Mouse (Mus musculus): ENCODE results near the gene Tomm7. TPM values are rescaled to one million over a fixed set of nuclear protein-coding genes. Genes with fewer than 3 reads are reported as not detected.
A peak's percentile ranks its signal among the peaks of the same experiment; 100 is the strongest.

Gene Tomm7
- polyA plus RNA-seq (2012; fragmentation: generic; extraction: Trizol) = 125 TPM
- long read RNA-seq, experiment 1, transcript Tomm7-201 (3 exons, 1,125 nt) = major isoform, 147 of 148 reads
- long read RNA-seq, experiment 1, partial matches to known transcripts = 0 of 148 reads
- long read RNA-seq, experiment 1, other reads (novel, unspliced or antisense) = 1 of 148 reads
- long read RNA-seq, experiment 2, transcript Tomm7-201 (3 exons, 1,125 nt) = major isoform, 6 of 6 reads
- long read RNA-seq, experiment 2, partial matches to known transcripts = 0 of 6 reads
- long read RNA-seq, experiment 2, other reads (novel, unspliced or antisense) = 0 of 6 reads

DNA sequence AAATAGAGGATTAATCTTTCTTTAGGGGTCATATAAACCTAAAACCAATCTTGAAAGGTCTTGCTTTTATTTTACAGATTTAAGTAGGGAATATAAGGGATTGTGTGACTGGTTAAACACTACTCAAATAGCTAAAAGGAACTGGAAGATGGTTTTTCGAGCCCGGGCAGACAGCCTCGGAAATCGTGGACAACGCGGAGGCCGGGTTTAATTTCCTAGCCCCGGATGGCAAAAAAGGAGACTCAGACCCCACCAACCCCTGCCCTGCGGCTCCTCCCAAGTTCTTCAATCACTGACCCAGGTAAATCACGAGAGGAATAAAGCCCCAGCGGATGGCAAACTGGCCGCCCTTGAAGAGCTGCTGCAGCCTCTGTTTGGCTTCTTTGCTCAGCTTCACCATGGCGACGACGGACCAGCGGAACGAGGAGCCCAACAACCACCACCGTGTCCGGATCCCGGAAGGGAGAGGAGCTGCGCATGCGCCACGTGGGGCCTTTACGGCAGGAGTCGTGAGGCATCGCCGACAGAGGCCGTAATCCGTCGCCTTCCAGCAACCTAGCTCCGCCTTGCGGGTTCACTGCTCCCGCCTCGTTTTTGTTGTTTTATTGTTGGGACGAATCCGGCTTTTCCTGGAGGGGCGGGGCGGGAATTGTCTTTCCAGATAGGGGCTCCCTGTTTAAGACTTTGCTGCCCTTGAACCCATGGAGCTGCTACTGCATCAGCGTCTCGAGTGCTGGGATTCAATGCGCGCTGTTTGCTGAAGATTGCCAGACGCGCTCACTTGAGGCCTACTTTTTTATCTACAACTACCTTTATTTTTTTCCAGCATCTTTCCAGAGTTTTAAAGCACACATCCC, at the start of gene Tomm7:
Gene Tomm7, minus strand, starts transcription at position 488 of the 857 bp plus-strand sequence.
- peaks cover 27% of the 10 kb centered on the region for H3K36me3 ChIP-seq (ENCODE audit: control insufficient read depth, insufficient read depth)
- H3K27me3 ChIP-seq (ENCODE audit: control insufficient read depth, insufficient read depth, insufficient read length) = no peaks in the 10 kb centered on the region
- H3K4me3 ChIP-seq (ENCODE audit: insufficient read depth, poor library complexity, severe bottlenecking) = peak within 1 kb of the TSS; percentile 95
- no peak for TF ChIP-seq MYOG (IDR thresholded peaks at IDR 0.05; ENCODE audit: control insufficient read depth, extremely low read depth, insufficient read length)
- no peak for TF ChIP-seq CTCF (IDR thresholded peaks at IDR 0.05; ENCODE audit: control insufficient read depth, insufficient read depth, insufficient read length)
- TF ChIP-seq CEBPB (IDR thresholded peaks at IDR 0.05; ENCODE audit: low read depth) = no peak
- no peak for TF ChIP-seq MYOD1 (IDR thresholded peaks at IDR 0.05; ENCODE audit: control insufficient read depth, insufficient read length, low read depth)
- peak; percentile 64 for TF ChIP-seq MAX (IDR thresholded peaks at IDR 0.05)
- no peak for TF ChIP-seq FOSL1 (IDR thresholded peaks at IDR 0.05; ENCODE audit: insufficient read depth, low read length, poor library complexity, severe bottlenecking)
- TF ChIP-seq USF1 (IDR thresholded peaks at IDR 0.05; ENCODE audit: low read depth) = no peak
- peaks cover 28% of the 10 kb centered on the region for H3K79me2 ChIP-seq (ENCODE audit: control insufficient read depth, insufficient read depth)
- H3ac ChIP-seq (ENCODE audit: control insufficient read depth, insufficient read length, low read depth) = peak within 1 kb of the TSS; percentile 66
- H3K79me3 ChIP-seq (ENCODE audit: low read depth) = peaks cover 17% of the 10 kb centered on the region

DNA sequence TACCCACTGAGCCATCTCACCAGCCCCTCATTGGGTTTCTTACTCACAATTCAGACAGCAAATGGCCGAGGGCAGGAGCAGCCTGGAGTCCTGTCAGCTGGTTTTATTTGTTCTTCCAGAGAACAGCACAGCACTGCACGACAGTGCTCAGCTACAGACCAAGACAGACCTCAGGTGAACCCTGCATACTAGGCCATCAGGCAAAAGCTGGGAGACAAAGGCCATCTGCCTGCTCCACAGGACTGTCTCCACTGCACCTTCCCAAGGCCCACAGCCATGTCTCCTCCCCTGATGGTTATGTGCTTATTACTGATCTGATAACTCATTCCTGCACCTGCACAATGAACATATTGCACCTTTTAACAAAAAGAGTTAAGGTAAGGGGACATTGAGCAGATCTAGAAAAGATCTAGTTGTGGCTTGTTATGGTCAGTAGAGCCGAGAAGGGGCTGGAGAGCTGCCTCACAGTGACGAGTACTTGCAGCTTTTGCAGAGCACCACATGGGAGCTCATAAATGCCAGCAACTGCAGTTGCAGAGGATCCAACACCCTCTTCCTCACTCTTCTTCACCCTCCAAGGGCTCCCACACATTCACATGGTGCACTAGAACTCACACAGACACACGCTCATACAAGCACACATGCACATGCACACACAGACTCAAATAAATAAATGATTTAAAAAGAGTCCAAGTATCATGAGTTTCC, 49.3 kb upstream of the Tomm7 start:
- Histone ChIP-seq H3K4me3 (ENCODE audit: insufficient read depth, poor library complexity, severe bottlenecking) (no peak overlapping the region), H3K79me3 (ENCODE audit: low read depth) (no peaks in the 10 kb centered on the region)
- TF ChIP-seq CTCF (IDR thresholded peaks at IDR 0.05; ENCODE audit: control insufficient read depth, insufficient read depth, insufficient read length) (no peak), MYOG (IDR thresholded peaks at IDR 0.05; ENCODE audit: control insufficient read depth, extremely low read depth, insufficient read length) (no peak), USF1 (IDR thresholded peaks at IDR 0.05; ENCODE audit: low read depth) (no peak), CEBPB (IDR thresholded peaks at IDR 0.05; ENCODE audit: low read depth) (no peak), MAX (IDR thresholded peaks at IDR 0.05) (no peak), FOSL1 (IDR thresholded peaks at IDR 0.05; ENCODE audit: insufficient read depth, low read length, poor library complexity, severe bottlenecking) (no peak), MYOD1 (IDR thresholded peaks at IDR 0.05; ENCODE audit: control insufficient read depth, insufficient read length, low read depth) (no peak)

DNA sequence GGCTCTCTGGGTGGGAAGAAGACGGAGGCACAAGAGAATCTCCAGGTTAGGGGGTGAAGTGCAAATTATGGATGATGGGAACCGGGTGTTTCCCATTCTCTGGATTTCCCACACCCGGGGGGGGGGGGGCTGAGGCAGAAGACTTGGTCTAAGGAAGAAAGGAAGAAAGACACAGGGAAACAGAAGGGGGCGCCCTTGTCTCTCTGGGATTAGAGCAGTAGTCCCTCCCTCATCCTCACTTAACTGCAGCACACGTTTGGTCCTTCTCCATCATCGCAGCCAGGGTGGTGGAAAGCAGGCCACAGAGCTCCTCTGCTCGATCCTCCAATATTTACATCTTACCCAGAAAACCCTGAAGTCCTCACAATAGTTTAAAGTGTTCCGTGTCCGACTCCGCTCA, 46.8 kb upstream of the Tomm7 start:
- no peak overlapping the region for H3ac ChIP-seq (ENCODE audit: control insufficient read depth, insufficient read length, low read depth)
- H3K36me3 ChIP-seq (ENCODE audit: control insufficient read depth, insufficient read depth) = no peaks in the 10 kb centered on the region
- H3K79me2 ChIP-seq (ENCODE audit: control insufficient read depth, insufficient read depth) = no peaks in the 10 kb centered on the region
- TF ChIP-seq CEBPB (IDR thresholded peaks at IDR 0.05; ENCODE audit: low read depth) (no peak), MYOD1 (IDR thresholded peaks at IDR 0.05; ENCODE audit: control insufficient read depth, insufficient read length, low read depth) (no peak), CTCF (IDR thresholded peaks at IDR 0.05; ENCODE audit: control insufficient read depth, insufficient read depth, insufficient read length) (no peak), MAX (IDR thresholded peaks at IDR 0.05) (no peak), USF1 (IDR thresholded peaks at IDR 0.05; ENCODE audit: low read depth) (no peak), FOSL1 (IDR thresholded peaks at IDR 0.05; ENCODE audit: insufficient read depth, low read length, poor library complexity, severe bottlenecking) (no peak), MYOG (IDR thresholded peaks at IDR 0.05; ENCODE audit: control insufficient read depth, extremely low read depth, insufficient read length) (no peak)
- H3K79me3 ChIP-seq (ENCODE audit: low read depth) = no peaks in the 10 kb centered on the region
- H3K4me3 ChIP-seq (ENCODE audit: insufficient read depth, poor library complexity, severe bottlenecking) = no peak overlapping the region
- H3K27me3 ChIP-seq (ENCODE audit: control insufficient read depth, insufficient read depth, insufficient read length) = no peaks in the 10 kb centered on the region

More for the DNA sequence above, 49.3 kb upstream of the Tomm7 start:
- H3K27me3 ChIP-seq (ENCODE audit: control insufficient read depth, insufficient read depth, insufficient read length) = no peaks in the 10 kb centered on the region
- H3ac ChIP-seq (ENCODE audit: control insufficient read depth, insufficient read length, low read depth) = no peak overlapping the region
- H3K79me2 ChIP-seq (ENCODE audit: control insufficient read depth, insufficient read depth) = no peaks in the 10 kb centered on the region
- H3K36me3 ChIP-seq (ENCODE audit: control insufficient read depth, insufficient read depth) = no peaks in the 10 kb centered on the region

- TF ChIP-seq CEBPB (IDR thresholded peaks at IDR 0.05; ENCODE audit: low read depth) (no peak), MYOD1 (IDR thresholded peaks at IDR 0.05; ENCODE audit: control insufficient read depth, insufficient read length, low read depth) (no peak), CTCF (IDR thresholded peaks at IDR 0.05; ENCODE audit: control insufficient read depth, insufficient read depth, insufficient read length) (peak; percentile 0)
- Histone ChIP-seq H3ac (ENCODE audit: control insufficient read depth, insufficient read length, low read depth) (no peak overlapping the region), H3K36me3 (ENCODE audit: control insufficient read depth, insufficient read depth) (no peaks in the 10 kb centered on the region), H3K27me3 (ENCODE audit: control insufficient read depth, insufficient read depth, insufficient read length) (no peaks in the 10 kb centered on the region), H3K79me3 (ENCODE audit: low read depth) (no peaks in the 10 kb centered on the region), H3K4me3 (ENCODE audit: insufficient read depth, poor library complexity, severe bottlenecking) (no peak overlapping the region), H3K79me2 (ENCODE audit: control insufficient read depth, insufficient read depth) (no peaks in the 10 kb centered on the region)
These were observed 45.5 kb upstream of the Tomm7 start for GRCm38 (mm10) chr5:23889461-23889860.

DNA sequence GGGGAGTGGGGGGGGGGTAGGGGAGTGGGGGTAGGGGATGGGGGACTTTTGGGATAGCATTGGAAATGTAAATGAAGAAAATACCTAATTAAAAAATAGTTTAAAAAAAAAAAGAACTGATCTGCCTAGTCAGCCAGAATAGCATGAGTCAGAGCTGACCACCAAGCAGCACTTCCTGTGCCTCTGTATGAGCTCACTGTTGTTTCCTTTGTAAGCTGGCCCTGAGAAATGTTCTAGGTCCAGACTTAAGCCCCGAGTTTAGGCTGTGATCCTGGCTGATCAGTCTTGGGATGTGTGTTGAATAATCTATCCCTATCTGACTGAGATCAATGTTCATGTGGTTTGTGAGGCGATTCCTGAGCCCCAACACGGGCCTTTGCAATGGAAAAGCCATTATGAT, 43.1 kb upstream of the Tomm7 start:
- Histone ChIP-seq H3ac (ENCODE audit: control insufficient read depth, insufficient read length, low read depth) (no peak overlapping the region), H3K36me3 (ENCODE audit: control insufficient read depth, insufficient read depth) (no peaks in the 10 kb centered on the region), H3K79me2 (ENCODE audit: control insufficient read depth, insufficient read depth) (no peaks in the 10 kb centered on the region), H3K4me3 (ENCODE audit: insufficient read depth, poor library complexity, severe bottlenecking) (no peak overlapping the region), H3K79me3 (ENCODE audit: low read depth) (no peaks in the 10 kb centered on the region), H3K27me3 (ENCODE audit: control insufficient read depth, insufficient read depth, insufficient read length) (no peaks in the 10 kb centered on the region)
- TF ChIP-seq CTCF (IDR thresholded peaks at IDR 0.05; ENCODE audit: control insufficient read depth, insufficient read depth, insufficient read length) = no peak
- no peak for TF ChIP-seq USF1 (IDR thresholded peaks at IDR 0.05; ENCODE audit: low read depth)
- TF ChIP-seq CEBPB (IDR thresholded peaks at IDR 0.05; ENCODE audit: low read depth) = no peak
- TF ChIP-seq MYOG (IDR thresholded peaks at IDR 0.05; ENCODE audit: control insufficient read depth, extremely low read depth, insufficient read length) = no peak
- no peak for TF ChIP-seq MAX (IDR thresholded peaks at IDR 0.05)
- TF ChIP-seq FOSL1 (IDR thresholded peaks at IDR 0.05; ENCODE audit: insufficient read depth, low read length, poor library complexity, severe bottlenecking) = no peak
- TF ChIP-seq MYOD1 (IDR thresholded peaks at IDR 0.05; ENCODE audit: control insufficient read depth, insufficient read length, low read depth) = no peak
